Mouse (Mus musculus) myocyte (in vitro differentiated cells): ENCODE measurements around the gene Mbd5.

Experiments
- POLR2A ChIP-seq: IDR thresholded peaks from one replicate; pipeline ENCODE4 v1.6.1; 2011; ENCODE audit warnings: low read depth, mild to moderate bottlenecking, control low read depth, moderate library complexity; ENCODE audit not compliant: insufficient read length
- SRF ChIP-seq: IDR thresholded peaks from one replicate; pipeline ENCODE4 v1.6.1; 2011; ENCODE audit warnings: low read depth; ENCODE audit not compliant: control insufficient read depth, insufficient read length
- TCF12 ChIP-seq: IDR thresholded peaks from one replicate; pipeline ENCODE4 v1.6.1; 2011; ENCODE audit warnings: mild to moderate bottlenecking, control low read depth; ENCODE audit not compliant: poor library complexity, insufficient read depth, severe bottlenecking

DNA sequence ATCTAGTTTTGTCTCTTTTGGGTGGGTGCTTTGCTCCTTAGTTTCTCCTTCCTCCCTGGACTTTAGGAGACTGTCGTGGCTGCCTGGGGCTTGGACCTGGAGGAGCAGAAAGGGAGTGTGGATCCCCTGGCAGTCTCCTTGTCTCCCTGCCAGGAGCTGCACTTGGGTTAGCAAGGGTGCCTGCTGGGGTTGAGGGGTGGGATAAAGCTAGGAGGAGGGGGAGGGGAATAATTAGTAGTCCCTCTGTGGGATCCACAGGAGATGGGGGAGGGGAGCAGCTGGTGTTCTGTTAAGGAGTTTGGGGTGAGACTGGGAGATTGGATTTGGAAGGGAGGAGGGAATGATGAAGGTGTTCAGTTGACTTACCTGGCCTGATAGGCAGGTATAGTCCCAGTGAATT lies 337.7 kb downstream of the Mbd5 start:
- TF ChIP-seq TCF12, result no peak
- TF ChIP-seq POLR2A, result no peak
- TF ChIP-seq SRF, result no peak
